Mouse (Mus musculus): ENCODE data around the gene Zar1l. TPM values are rescaled to one million over a fixed set of nuclear protein-coding genes. Genes with fewer than 3 reads are reported as not detected.
"Not testable (repeated sequence)": the region's sequence is repeated elsewhere in the genome, so short reads cannot be mapped to it uniquely, and the experiment has no call there.

Zar1l gene
- polyA plus RNA-seq, 1 experiment from 2014 or later = not detected

DNA sequence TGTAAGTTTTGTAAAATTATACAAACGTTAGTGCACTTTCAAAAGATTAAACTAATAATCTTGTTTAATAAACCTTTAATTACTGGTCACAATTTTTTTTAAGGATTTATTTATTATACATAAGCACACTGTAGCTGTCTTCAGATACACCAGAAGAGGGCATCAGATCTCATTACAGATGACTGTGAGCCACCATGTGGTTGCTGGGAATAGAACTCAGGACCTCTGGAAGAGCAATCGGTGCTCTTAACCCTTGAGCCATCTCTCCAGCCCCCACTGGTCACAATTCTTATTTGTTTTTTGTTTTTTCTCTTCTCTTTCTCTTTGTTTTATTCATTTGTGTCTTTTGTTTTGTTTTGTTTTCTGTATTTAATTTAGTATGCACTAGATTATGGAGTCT lies 7.3 kb upstream of the Zar1l start:
- ATAC-seq (no peak), DNase-seq (ENCODE audit: low read depth, low spot score) (no peak)
- ChIA-PET POLR2A (no interaction called here), CTCF (interaction anchor here (1.2 to 1.3 kb wide), 3 partner anchors 13 to 19 kb away, joined by 3 read pairs; no protein-coding TSS in a partner anchor)
- peak; percentile 40 for TF ChIP-seq CTCF (IDR thresholded peaks at IDR 0.05)
- H3K27me3 ChIP-seq = no peaks in the 10 kb centered on the region
- in situ Hi-C loops (cut with MboI; ENCODE audit: low pct_unique_long_range_greater_than_20kb) = no loop called here

DNA sequence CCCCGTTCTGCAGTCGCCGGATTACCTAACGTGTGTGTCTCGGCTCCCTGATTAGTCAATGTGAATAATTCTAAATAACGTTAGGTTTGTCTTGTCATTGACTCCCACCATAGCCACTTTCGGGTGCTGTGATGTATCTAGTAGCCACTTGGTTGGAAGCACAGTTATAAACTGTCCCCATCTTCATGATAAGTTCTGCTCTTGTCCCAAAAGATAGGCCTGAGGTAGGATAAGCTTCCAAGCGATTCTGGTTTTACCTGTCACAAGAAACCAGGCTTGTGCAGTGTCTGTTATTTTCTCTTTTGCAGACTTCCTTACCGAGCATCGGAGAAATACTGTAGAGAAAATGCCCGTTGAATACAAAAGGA lies 4.9 kb upstream of the Zar1l start:
- TF ChIP-seq CTCF (IDR thresholded peaks at IDR 0.05) = no peak
- POLR2A ChIA-PET = interaction anchor here (1.4 kb wide), 1 partner anchor 144 kb away, joined by 4 read pairs; the partner anchor contains the start of gene N4bp2l2

DNA sequence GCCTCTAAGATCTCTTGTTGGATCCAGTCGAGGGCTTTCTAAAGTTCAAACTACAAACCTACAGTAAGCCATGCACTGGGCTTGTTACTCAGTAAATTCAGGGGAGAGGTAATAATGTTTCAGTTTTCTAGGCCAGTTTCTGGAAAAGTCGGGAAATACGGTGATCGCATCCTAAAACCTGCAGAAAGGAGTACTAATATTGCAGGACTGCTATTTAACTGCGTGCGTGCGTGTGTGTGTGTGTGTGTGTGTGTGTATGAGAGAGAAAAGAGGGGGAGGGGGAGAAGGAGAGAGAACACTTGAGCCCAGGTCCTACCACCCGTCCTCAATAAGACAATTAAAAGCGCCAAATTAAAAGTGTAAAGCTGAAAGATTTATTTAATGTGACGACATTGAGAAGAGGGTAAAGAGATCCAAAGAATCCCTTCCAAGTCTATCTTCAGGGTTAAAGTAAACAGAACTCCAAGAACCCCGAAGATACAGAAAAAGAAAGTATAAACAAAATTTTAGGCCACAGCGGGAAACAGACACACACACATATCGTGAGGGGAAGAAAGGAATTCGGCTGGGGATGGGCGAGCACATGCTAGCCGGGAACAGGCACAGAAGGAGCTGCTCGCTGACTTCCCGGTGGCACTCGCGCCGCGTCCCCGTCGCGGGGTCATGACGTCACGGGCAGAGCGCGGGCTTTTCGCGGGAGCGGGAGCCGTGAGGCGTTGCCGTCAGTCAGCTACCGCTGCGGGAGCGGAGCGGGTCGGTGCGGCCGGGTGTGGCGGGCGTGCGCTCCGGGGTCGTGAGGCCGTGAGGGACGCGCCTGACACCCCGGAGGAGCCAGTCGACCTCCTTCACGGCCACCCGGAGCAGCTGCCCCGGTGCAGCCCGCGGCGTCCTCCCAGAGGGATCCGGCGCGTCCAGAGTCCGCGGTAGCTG lies 4.2 kb upstream of the Zar1l start, which contains the start of gene Brca2:
Gene Brca2 (plus strand): TSS at position 694 of the 930 bp plus-strand sequence.
- ChIA-PET CTCF (interaction anchor here (2.0 to 3.2 kb wide), 2 partner anchors 12 to 143 kb away, joined by 8 to 13 read pairs; partner anchors contain the start of gene N4bp2l2), POLR2A (interaction anchor here (0.6 to 1.4 kb wide), 3 partner anchors 144 to 243 kb away, joined by 3 to 4 read pairs (median 3); partner anchors contain the start of gene N4bp2l2)

More for the DNA sequence above, 4.9 kb upstream of the Zar1l start:
- ATAC-seq (no peak), DNase-seq (ENCODE audit: low read depth, low spot score) (no peak)
- in situ Hi-C loops (cut with MboI; ENCODE audit: low pct_unique_long_range_greater_than_20kb) = no loop called here
- CTCF ChIA-PET = interaction anchor here (2.0 kb wide), 1 partner anchor 11 kb away, joined by 8 read pairs; no protein-coding TSS in a partner anchor
- H3K27me3 ChIP-seq = no peaks in the 10 kb centered on the region

DNA sequence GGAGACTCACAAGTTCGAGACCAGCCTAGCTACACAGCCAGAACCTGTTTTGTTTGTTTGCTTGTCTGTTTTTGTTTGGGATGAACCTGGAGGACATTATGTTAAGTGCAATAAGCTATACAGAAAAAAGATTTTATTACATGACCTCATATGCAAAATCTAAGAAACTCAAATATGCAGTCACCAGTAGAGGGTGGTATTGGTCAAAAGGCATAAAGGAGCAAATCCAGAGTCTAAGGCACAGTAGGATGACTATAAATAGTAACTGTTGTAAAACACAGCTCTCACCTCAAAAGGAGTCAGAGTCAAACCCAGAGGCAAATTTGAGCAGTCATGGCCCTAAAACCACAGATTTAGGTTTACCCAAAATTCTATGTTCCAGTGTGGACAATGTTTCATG lies 1.6 kb upstream of the Zar1l start:
- in situ Hi-C loops (cut with MboI; ENCODE audit: low pct_unique_long_range_greater_than_20kb) = no loop called here
- DNase-seq (ENCODE audit: low read depth, low spot score) (no peak), ATAC-seq (no peak)
- no peaks in the 10 kb centered on the region for H3K27me3 ChIP-seq
- TF ChIP-seq CTCF (IDR thresholded peaks at IDR 0.05) = peak; percentile 53
- POLR2A ChIA-PET = interaction anchor here (1.1 kb wide), 1 partner anchor 213 kb away, joined by 3 read pairs; no protein-coding TSS in a partner anchor
- CTCF ChIA-PET = interaction anchor here (0.7 to 3.2 kb wide), 4 partner anchors 12 to 150 kb away, joined by 3 to 13 read pairs (median 4); partner anchors contain the start of gene N4bp2l2

More for the DNA sequence above, 4.2 kb upstream of the Zar1l start, which contains the start of gene Brca2:
- ATAC-seq (peak; percentile 89), DNase-seq (ENCODE audit: low read depth, low spot score) (no peak)
- TF ChIP-seq CTCF (IDR thresholded peaks at IDR 0.05) = no peak
- in situ Hi-C loops (cut with MboI; ENCODE audit: low pct_unique_long_range_greater_than_20kb) = no loop called here
- H3K27me3 ChIP-seq = no peaks in the 10 kb centered on the region

DNA sequence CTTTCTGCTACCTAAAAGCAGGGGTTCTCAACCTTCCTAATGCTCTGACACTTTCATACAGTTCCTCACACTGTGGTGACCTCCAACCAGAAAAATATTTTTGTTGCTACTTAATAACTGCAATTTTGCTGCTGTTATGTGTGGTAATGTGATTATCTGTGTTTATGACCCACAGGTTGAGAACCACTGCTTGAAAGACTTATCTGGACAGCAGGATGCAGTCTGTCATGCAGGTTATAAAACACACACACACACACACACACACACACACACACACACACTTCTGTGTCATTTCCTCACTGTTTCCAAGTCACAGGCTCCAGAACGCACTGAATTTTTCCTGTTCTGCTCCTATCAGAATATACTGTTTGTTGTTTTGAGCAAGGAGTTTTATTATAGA lies 3.9 kb downstream of the Zar1l start:
- CTCF ChIA-PET = interaction anchor here (0.9 kb wide), 1 partner anchor 11 kb away, joined by 3 read pairs; no protein-coding TSS in a partner anchor
- DNase-seq (ENCODE audit: low read depth, low spot score) (no peak), ATAC-seq (no peak)
- POLR2A ChIA-PET = no interaction called here
- in situ Hi-C loops (cut with MboI; ENCODE audit: low pct_unique_long_range_greater_than_20kb) = no loop called here
- no peaks in the 10 kb centered on the region for H3K27me3 ChIP-seq
- TF ChIP-seq CTCF (IDR thresholded peaks at IDR 0.05) = no peak

DNA sequence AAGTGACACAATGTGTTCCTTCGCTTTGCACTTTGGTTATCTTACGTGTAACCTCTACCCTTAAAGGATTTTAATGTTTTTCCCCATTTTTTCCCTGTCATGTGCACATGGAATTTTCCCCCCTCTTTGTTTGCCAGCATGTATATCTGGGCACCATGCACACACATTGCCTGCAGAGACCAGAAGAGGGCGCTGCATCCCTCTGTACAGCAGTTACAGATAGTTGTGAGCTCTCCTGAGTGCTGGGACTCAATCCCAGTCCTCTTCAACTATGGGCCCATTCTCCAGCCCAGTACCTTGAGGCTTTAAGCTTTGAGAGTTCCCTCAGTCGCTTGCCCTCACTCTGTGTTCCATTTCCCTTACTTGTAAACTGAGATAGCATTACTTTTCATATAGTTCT lies 4.7 kb downstream of the Zar1l start:
- CTCF ChIA-PET = interaction anchor here (0.6 kb wide), 1 partner anchor 571 kb away, joined by 3 read pairs; no protein-coding TSS in a partner anchor
- no peak for ATAC-seq
- peak; percentile 32 for TF ChIP-seq CTCF (IDR thresholded peaks at IDR 0.05)
- in situ Hi-C loops (cut with MboI; ENCODE audit: low pct_unique_long_range_greater_than_20kb) = no loop called here
- POLR2A ChIA-PET = no interaction called here
- no peak for DNase-seq (ENCODE audit: low read depth, low spot score)
- no peaks in the 10 kb centered on the region for H3K27me3 ChIP-seq

DNA sequence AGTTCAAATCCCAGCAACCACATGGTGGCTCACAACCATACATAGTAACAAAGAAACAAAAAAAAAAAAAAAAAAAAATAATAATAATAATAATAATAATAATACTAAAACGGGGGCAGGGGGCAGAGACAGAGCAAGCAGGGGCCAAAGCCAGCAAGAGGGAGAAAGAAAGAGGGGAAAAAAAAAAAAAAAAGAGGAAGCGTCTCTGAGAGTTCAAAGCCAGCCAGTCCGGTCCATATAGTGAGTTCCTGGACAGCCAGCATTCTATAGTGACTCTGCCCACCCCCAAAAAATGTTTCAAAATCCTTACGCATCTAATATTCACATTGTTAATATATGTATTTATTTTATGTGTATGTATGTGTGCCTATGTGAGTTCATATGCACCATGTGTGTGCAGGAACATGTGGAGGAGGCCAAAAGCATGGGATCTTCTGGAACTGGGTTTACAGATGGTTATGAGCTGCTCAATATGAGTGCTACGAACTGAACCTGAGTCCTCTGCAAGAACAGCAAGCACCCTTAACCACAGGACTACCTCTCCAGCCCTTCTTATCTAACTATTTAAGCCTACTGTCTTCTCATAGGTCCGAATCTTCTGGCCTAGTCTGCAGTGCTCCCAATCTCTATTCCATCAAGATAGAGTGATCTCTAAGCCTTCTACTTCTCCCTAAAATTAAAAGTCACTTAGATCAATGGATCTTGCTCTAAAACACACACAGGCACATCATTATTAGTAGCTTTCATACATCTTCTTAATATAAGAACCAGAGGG lies 7.3 kb downstream of the Zar1l start:
- ChIA-PET CTCF (interaction anchor here (1.4 kb wide), 1 partner anchor 25 kb away, joined by 4 read pairs; no protein-coding TSS in a partner anchor), POLR2A (no interaction called here)
- in situ Hi-C loops (cut with MboI; ENCODE audit: low pct_unique_long_range_greater_than_20kb) = no loop called here
- no peak for TF ChIP-seq CTCF (IDR thresholded peaks at IDR 0.05)
- ATAC-seq (no peak), DNase-seq (ENCODE audit: low read depth, low spot score) (no peak)
- peaks cover 5% of the 10 kb centered on the region for H3K27me3 ChIP-seq

DNA sequence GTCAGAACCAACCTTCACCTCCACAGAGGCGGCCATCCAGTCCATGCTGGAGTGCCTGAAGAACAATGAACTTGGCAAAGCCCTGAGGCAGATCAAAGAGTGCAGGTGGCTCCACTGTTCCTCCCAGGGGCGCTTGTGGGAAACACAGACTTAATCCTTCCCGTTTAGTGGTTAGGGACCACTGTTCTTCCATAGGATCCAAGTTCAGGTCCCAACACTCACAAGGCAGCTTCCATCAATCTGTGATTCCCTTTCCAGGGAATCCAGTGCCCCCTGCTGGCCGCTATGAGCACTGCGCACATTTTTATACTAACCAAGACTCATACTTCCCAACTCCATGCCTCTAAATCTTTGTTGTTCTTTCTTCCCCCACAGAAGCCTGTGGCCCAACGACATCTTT lies 22.2 kb downstream of the Zar1l start:
- peak; percentile 85 for TF ChIP-seq CTCF (IDR thresholded peaks at IDR 0.05)
- CTCF ChIA-PET = interaction anchor here (1.6 kb wide), 1 partner anchor 54 kb away, joined by 4 read pairs; no protein-coding TSS in a partner anchor
- no peaks in the 10 kb centered on the region for H3K27me3 ChIP-seq
- in situ Hi-C loops (cut with MboI; ENCODE audit: low pct_unique_long_range_greater_than_20kb) = no loop called here
- POLR2A ChIA-PET = no interaction called here
- ATAC-seq = no peak
- no peak for DNase-seq (ENCODE audit: low read depth, low spot score)

DNA sequence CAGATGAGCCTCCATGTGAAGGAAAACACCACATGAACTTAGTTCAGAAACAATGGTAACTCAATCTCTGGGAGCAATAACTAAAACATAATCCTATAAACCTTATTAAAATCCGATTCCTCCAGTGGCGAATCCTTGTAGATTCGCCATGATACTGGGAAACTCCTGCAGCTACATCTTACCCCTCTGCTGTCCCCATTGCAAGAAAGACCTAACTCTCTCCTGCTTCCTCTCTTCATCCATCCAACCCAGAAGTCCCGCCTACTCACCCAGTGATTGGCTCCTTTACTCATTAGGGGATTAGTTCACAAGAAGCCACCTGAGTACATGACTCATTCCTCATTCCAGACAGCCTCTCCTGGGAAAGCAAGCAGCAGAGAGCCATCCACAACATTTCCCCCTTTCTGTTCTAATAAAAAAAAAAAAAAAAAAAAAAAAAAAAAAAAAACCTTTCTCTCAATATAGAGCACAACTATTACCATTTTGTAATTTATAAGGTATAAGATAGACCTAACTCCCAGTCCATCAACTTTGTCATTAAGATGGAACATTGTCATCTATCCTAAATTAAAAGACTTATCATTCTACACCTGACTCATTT lies 26.3 kb downstream of the Zar1l start:
- in situ Hi-C loops (cut with MboI; ENCODE audit: low pct_unique_long_range_greater_than_20kb); CTCF ChIA-PET; POLR2A ChIA-PET; DNase-seq (ENCODE audit: low read depth, low spot score); ATAC-seq; H3K27me3 ChIP-seq: not testable (repeated sequence)

DNA sequence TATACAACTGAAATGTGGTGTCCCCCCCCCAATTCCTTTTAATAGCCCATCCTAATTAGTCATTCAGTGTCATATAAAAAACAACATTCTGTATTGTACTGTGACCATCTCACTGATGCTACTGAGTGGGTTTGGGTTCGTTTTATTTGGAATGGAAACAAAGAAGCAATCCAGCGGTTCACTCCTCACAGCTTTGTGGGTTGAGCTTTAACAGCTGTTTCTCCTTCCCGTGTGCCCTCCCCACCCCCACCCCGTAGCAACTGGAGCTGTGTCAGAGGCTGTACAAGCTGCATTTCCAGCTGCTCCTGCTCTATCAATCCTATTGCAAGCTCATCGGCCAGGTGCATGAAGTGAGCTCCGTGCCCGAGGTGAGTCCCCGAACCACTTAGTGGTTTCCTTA lies 27.1 kb downstream of the Zar1l start:
- TF ChIP-seq CTCF (IDR thresholded peaks at IDR 0.05) = no peak
- CTCF ChIA-PET = interaction anchor here (1.0 kb wide), 1 partner anchor 51 kb away, joined by 3 read pairs; no protein-coding TSS in a partner anchor
- DNase-seq (ENCODE audit: low read depth, low spot score) (no peak), ATAC-seq (no peak)
- in situ Hi-C loops (cut with MboI; ENCODE audit: low pct_unique_long_range_greater_than_20kb) = no loop called here
- peaks cover 5% of the 10 kb centered on the region for H3K27me3 ChIP-seq
- POLR2A ChIA-PET = no interaction called here
